Mouse (Mus musculus) limb, embryonic 14.5 days (tissue): ENCODE data around the gene Kbtbd6. TPM values are rescaled to one million over a fixed set of nuclear protein-coding genes. Genes with fewer than 3 reads are reported as not detected.
A peak's percentile ranks its signal among the peaks of the same experiment; 100 is the strongest.

Experiments
- ATAC-seq: fragments of 200-750 bp; cut with Nextera tagmentation; 2 replicates; pipeline ENCODE4 v1.8.0; 2017; ENCODE audit warnings: low read depth, moderate number of reproducible peaks, moderate TSS enrichment; ENCODE audit not compliant: low FRiP score
- DNase-seq: peaks from one replicate; pipeline ENCODE4 v3.0.0-alpha.2; 2015; ENCODE audit warnings: low spot score
- H3K27ac ChIP-seq: fragments of 300-500 bp; sonication (generic); replicated peaks from 2 replicates; pipeline ENCODE4 v1.5.1; 2014; ENCODE audit warnings: low read depth, mild to moderate bottlenecking, low read length, moderate library complexity, mixed read lengths
- H3K27me3 ChIP-seq: fragments of 300-500 bp; sonication (generic); 2 replicates; pipeline ENCODE4 v1.6.1; 2014; ENCODE audit warnings: low read length, mixed read lengths; ENCODE audit not compliant: control insufficient read depth, insufficient read depth
- H3K36me3 ChIP-seq: fragments of 300-500 bp; sonication (generic); 2 replicates; pipeline ENCODE4 v1.6.1; 2014; ENCODE audit warnings: mild to moderate bottlenecking, low read length, moderate library complexity, mixed read lengths; ENCODE audit not compliant: control insufficient read depth, insufficient read depth
- H3K4me1 ChIP-seq: fragments of 300-500 bp; sonication (generic); 2 replicates; pipeline ENCODE4 v1.6.1; 2014; ENCODE audit warnings: antibody characterized with exemption, low read length, mixed read lengths; ENCODE audit not compliant: control insufficient read depth, insufficient read depth
- H3K4me2 ChIP-seq: fragments of 300-500 bp; sonication (generic); replicated peaks from 2 replicates; pipeline ENCODE4 v1.6.1; 2014; ENCODE audit warnings: low read depth, mild to moderate bottlenecking, low read length, moderate library complexity; ENCODE audit not compliant: severe bottlenecking
- H3K4me3 ChIP-seq: fragments of 300-500 bp; sonication (generic); replicated peaks from 2 replicates; pipeline ENCODE4 v1.5.1; 2014; ENCODE audit warnings: low read length
- H3K9ac ChIP-seq: fragments of 300-500 bp; sonication (generic); 2 replicates; pipeline ENCODE4 v1.6.1; 2014; ENCODE audit warnings: mild to moderate bottlenecking, low read depth, low read length, moderate library complexity; ENCODE audit not compliant: severe bottlenecking
- H3K9me3 ChIP-seq: fragments of 300-500 bp; sonication (generic); 2 replicates; pipeline ENCODE4 v1.6.1; 2016; ENCODE audit warnings: low read length; ENCODE audit not compliant: control insufficient read depth
- POLR2A ChIP-seq: fragments of 200-500 bp; IDR thresholded peaks from 2 replicates; pipeline ENCODE4 v1.8.0; 2012; ENCODE audit warnings: inconsistent platforms, mild to moderate bottlenecking, moderate library complexity, borderline replicate concordance; ENCODE audit not compliant: insufficient read depth, insufficient read length; ENCODE audit errors: extremely low read depth
- WGBS: fragments of 180-500 bp; shearing (Covaris S2); extraction: QIAGEN DNeasy Blood & Tissue Kit; methylation state at CpG from one replicate; pipeline ENCODE4 v1.1.7; 2014; 5-methylcytosine and 5-hydroxymethylcytosine counted together
- polyA plus RNA-seq, 2 experiments: library from polyadenylated mRNA; depleted of rRNA in 1 of 2; stranded (reverse) in 1 of 2; unstranded in 1 of 2; fragments of >200 nt; fragmentation: Nextera tagmentation in 1 of 2; extraction: Ambion mirVana in 1 of 2; gene quantifications; 2 replicates each; pipeline versions ENCODE4 v1.2.1 to v1.2.3; 2012 to 2014

Gene Kbtbd6
- polyA plus RNA-seq, 2 experiments: 2.1 to 2.5 TPM

DNA sequence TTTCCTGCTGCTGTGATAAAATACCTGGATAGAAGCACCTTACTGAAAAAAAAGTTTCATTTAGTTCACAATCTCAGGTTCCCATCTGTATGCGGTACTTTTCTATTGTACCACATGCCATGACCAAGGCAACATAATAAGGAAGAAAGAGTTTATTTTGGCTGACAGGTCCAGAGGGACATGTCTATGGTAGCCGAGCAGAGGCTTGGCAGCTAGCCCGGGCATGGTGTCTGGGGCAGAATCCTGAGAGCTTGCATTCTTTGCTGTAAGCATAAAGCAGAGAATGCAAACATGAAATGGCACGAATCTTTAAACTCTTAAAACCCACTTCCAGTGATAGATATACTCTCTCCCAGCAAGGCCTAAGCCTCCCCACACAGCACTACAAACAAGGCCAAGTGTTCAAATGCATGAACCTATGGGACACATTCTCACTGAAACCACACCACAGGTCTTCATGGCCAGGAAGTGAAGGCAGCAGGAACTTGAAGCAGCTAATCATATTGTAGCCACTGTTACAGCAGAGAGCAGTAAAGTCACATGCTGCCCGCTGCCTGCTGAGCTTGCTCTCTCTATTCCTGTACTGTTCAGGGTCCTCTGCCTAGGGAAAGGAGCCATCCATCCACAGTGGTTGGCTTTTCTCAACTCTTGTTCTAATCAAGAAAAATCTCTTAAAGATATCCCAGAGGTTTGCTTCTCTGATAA, 51.9 kb downstream of the Kbtbd6 start:
- 0 out of 2 replicates have a peak, but pooled peaks cover 5% of the 10 kb centered on the region for H3K4me1 ChIP-seq
- WGBS: 58% methylated on average over 5 of the region's 5 CpGs
- DNase-seq (peak; percentile 51), ATAC-seq (no peak)
- no peak for TF ChIP-seq POLR2A
- no peak overlapping the region for H3K4me3 ChIP-seq
- H3K27me3 ChIP-seq: no peaks in the 10 kb centered on the region
- no peaks in the 10 kb centered on the region for H3K36me3 ChIP-seq
- H3K9me3 ChIP-seq: no peaks in the 10 kb centered on the region
- H3K27ac ChIP-seq: no peak overlapping the region
- no peak overlapping the region for H3K4me2 ChIP-seq
- no peak overlapping the region for H3K9ac ChIP-seq

Other genes with a start within 250 kb of the Kbtbd6 start
- not detected in 2 replicates for gene Zfp957, start 204.5 kb upstream of the Kbtbd6 start, polyA plus RNA-seq (2012; rRNA removed)
- not detected in 2 replicates for gene Zfp957, start 204.5 kb upstream of the Kbtbd6 start, polyA plus RNA-seq (2014; fragmentation: Nextera tagmentation; extraction: Ambion mirVana)
- 55.9 and 83.7 TPM in 2 replicates for gene Rgcc, start 150.2 kb upstream of the Kbtbd6 start, polyA plus RNA-seq (2012; rRNA removed)
- 62.8 and 65.0 TPM in 2 replicates for gene Rgcc, start 150.2 kb upstream of the Kbtbd6 start, polyA plus RNA-seq (2014; fragmentation: Nextera tagmentation; extraction: Ambion mirVana)
- 13.9 and 23.4 TPM in 2 replicates for gene Naa16, start 61.1 kb upstream of the Kbtbd6 start, polyA plus RNA-seq (2012; rRNA removed)
- 34.5 and 42.5 TPM in 2 replicates for gene Naa16, start 61.1 kb upstream of the Kbtbd6 start, polyA plus RNA-seq (2014; fragmentation: Nextera tagmentation; extraction: Ambion mirVana)
- gene Mtrf1, start 54.1 kb upstream of the Kbtbd6 start, polyA plus RNA-seq (2012; rRNA removed): 4.4 and 5.5 TPM in 2 replicates
- 8.1 and 8.7 TPM in 2 replicates for gene Mtrf1, start 54.1 kb upstream of the Kbtbd6 start, polyA plus RNA-seq (2014; fragmentation: Nextera tagmentation; extraction: Ambion mirVana)
- gene Kbtbd7, start 25.3 kb upstream of the Kbtbd6 start, polyA plus RNA-seq (2012; rRNA removed): 9.8 and 11.4 TPM in 2 replicates
- 14.0 and 19.0 TPM in 2 replicates for gene Kbtbd7, start 25.3 kb upstream of the Kbtbd6 start, polyA plus RNA-seq (2014; fragmentation: Nextera tagmentation; extraction: Ambion mirVana)
- gene Elf1, start 29.4 kb downstream of the Kbtbd6 start, polyA plus RNA-seq (2012; rRNA removed): 12.7 and 15.3 TPM in 2 replicates
- gene Elf1, start 29.4 kb downstream of the Kbtbd6 start, polyA plus RNA-seq (2014; fragmentation: Nextera tagmentation; extraction: Ambion mirVana): 15.8 and 18.7 TPM in 2 replicates
- gene Wbp4, start 29.7 kb downstream of the Kbtbd6 start, polyA plus RNA-seq (2012; rRNA removed): 16.5 and 22.6 TPM in 2 replicates
- gene Wbp4, start 29.7 kb downstream of the Kbtbd6 start, polyA plus RNA-seq (2014; fragmentation: Nextera tagmentation; extraction: Ambion mirVana): 44.1 and 47.2 TPM in 2 replicates
- gene Sugt1, start 135.9 kb downstream of the Kbtbd6 start, polyA plus RNA-seq (2012; rRNA removed): 32.0 and 55.4 TPM in 2 replicates
- gene Sugt1, start 135.9 kb downstream of the Kbtbd6 start, polyA plus RNA-seq (2014; fragmentation: Nextera tagmentation; extraction: Ambion mirVana): 122 and 129 TPM in 2 replicates
- 324 and 384 TPM in 2 replicates for gene Cnmd, start 210.3 kb downstream of the Kbtbd6 start, polyA plus RNA-seq (2012; rRNA removed)
- 169 and 199 TPM in 2 replicates for gene Cnmd, start 210.3 kb downstream of the Kbtbd6 start, polyA plus RNA-seq (2014; fragmentation: Nextera tagmentation; extraction: Ambion mirVana)